Mouse (Mus musculus) liver, postnatal 0 days (tissue): ENCODE results near the gene Fbxl2.

ENCODE experiments used
- CTCF ChIP-seq: sonication (generic); IDR thresholded peaks from 2 replicates; pipeline ENCODE4 v1.5.1; 2016; ENCODE audit warnings: antibody characterized with exemption, low read depth
- EP300 ChIP-seq: IDR thresholded peaks from 2 replicates; pipeline ENCODE4 v1.6.1; 2016; ENCODE audit warnings: antibody characterized with exemption, low read depth, mild to moderate bottlenecking

DNA sequence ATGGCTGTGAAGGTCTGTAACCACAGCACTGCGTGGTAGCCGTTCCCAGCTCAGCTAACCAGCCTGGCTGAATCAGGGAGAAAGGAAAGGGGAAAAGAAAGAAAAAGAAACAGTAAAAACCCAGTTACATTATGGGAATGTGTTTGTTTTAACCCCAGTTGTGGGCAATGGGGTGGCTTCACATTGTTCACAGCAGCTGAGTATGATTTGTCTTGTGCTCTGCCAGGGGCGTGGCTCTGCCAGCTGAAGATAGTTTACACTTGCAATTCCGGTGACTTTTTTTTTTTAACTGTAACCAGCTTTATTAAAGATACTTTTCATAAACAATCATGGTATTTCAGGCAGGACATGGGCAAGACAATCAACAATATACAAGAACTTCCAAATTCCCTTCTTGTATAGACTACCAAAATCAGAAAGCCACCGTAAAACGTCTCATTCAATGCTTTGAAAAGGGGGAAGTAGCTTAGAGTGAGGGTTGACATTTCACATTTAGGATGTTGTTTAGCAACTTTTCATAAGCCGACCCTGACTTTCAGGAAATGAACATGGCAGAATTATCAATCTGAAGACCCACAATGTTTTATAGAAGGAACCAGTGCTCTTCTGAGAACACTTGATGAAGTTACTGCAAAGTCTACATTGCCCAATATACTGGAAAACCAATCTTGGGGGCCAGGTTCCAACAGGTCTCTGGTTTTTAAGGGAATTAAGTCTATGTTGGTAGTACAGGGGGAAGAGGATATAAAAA is 26.8 kb downstream of the Fbxl2 start:
- TF ChIP-seq EP300: no peak
- TF ChIP-seq CTCF: no peak
